ENCODE assay signal across 7 mouse cellular contexts in the genomic region with DNA sequence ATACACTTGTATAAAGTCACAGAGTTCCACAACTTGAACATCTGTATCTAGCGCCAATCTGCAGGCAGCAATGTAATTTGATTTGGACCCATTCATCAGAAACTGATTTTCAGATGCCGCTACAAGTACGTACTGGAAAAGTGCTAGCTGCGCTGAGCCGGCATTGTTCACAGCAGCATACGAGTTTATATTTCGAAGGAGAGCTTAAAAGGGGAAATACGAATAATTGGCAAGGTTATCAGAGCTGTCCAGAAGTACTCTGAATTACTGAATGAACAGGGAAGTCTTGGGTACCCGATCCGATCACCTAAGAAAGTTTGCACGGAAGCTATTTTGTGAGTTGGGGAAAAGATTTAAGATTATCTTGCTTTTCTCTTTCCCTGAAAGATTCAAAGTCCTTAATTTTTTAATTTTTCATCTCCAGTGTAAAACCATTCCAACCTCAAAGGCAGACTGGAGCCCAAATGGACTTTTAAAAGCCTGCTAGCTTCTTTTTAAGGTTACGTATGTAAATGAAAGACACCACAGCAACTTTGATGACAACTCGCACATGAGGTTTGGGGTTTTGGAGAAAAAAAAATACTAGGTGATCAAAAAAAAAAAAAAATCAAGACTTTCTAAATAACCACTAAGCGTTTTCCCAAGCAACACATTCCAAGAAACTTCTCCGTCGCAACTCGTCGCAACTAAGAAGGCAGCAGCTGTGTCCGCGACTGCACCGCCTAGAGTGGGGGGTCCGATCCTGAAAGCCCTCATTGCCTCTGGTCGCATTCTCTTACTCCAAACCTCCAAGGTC. TPM values are rescaled to one million over a fixed set of nuclear protein-coding genes. Genes with fewer than 3 reads are reported as not detected.
DNase-seq lines count a peak whose midpoint lies in the region; ATAC-seq and TF ChIP-seq lines count a peak whose summit lies in the region.

No protein-coding gene starts in this region.

- 22% methylated on average over 23 of the region's 23 CpGs for WGBS in forebrain, embryonic 10.5 days
- WGBS in limb, embryonic 14.5 days = 5% methylated on average over 23 of the region's 23 CpGs
- WGBS in stomach, embryonic 14.5 days = 3% methylated on average over 23 of the region's 23 CpGs

- no peaks in the 10 kb centered on the region for H3K9me3 ChIP-seq in forebrain, embryonic 10.5 days
- no peaks in the 10 kb centered on the region for H3K9me3 ChIP-seq in limb, embryonic 14.5 days (ENCODE audit: control insufficient read depth, low read length)
- no peaks in the 10 kb centered on the region for H3K9me3 ChIP-seq in stomach, embryonic 14.5 days (ENCODE audit: control insufficient read depth, low read depth, low read length)

- H3K36me3 ChIP-seq in forebrain, embryonic 10.5 days (replicated peaks) = peaks cover 20% of the 10 kb centered on the region
- H3K36me3 ChIP-seq in limb, embryonic 14.5 days (ENCODE audit: control insufficient read depth, insufficient read depth, low read length) = no peaks in the 10 kb centered on the region
- peaks cover 2% of the 10 kb centered on the region; the same call in 1 of the 2 replicates for H3K36me3 ChIP-seq in stomach, embryonic 14.5 days (ENCODE audit: control insufficient read depth, insufficient read depth, low read length)

- peaks cover 25% of the 10 kb centered on the region for H3K27me3 ChIP-seq in forebrain, embryonic 10.5 days (ENCODE audit: poor library complexity, severe bottlenecking)
- no peaks in the 10 kb centered on the region for H3K27me3 ChIP-seq in limb, embryonic 14.5 days (ENCODE audit: control insufficient read depth, insufficient read depth, low read length)
- no peaks in the 10 kb centered on the region for H3K27me3 ChIP-seq in stomach, embryonic 14.5 days (ENCODE audit: control insufficient read depth, insufficient read depth, low read length)

- H3K4me2 ChIP-seq in limb, embryonic 14.5 days (replicated peaks; ENCODE audit: low read depth, low read length, severe bottlenecking) = peak overlapping the region; percentile 70
- H3K4me2 ChIP-seq in stomach, embryonic 14.5 days (replicated peaks; ENCODE audit: low read depth, low read length) = peak overlapping the region; percentile 52

- peak overlapping the region; percentile 97 for H3K9ac ChIP-seq in limb, embryonic 14.5 days (ENCODE audit: low read depth, low read length, severe bottlenecking)
- H3K9ac ChIP-seq in stomach, embryonic 14.5 days (replicated peaks; ENCODE audit: low read depth, low read length) = peak overlapping the region; percentile 98

- H3K27ac ChIP-seq in forebrain, embryonic 10.5 days = peak overlapping the region; percentile 95
- peak overlapping the region; percentile 100; the same call in 1 of the 2 replicates for H3K27ac ChIP-seq in limb, embryonic 14.5 days (replicated peaks; ENCODE audit: low read depth, low read length)
- no peak overlapping the region; the same call in 1 of the 2 replicates for H3K27ac ChIP-seq in stomach, embryonic 14.5 days (ENCODE audit: low read length)

- DNase-seq in 3T3-L1 (ENCODE audit: low read depth, low spot score) (peak; percentile 44), 416B (ENCODE audit: low read depth) (peak; percentile 57)
- DNase-seq in forebrain, embryonic 10.5 days (ENCODE audit: extremely low spot score, low spot score) = no peak
- no peak for DNase-seq in limb, embryonic 14.5 days (ENCODE audit: low spot score)
- no peak for DNase-seq in cerebellum, adult 11 months
- DNase-seq in right cerebral cortex, postnatal 10 days (ENCODE audit: low spot score in 2 of 2) = no peak

- no peak for TF ChIP-seq POLR2A in limb, embryonic 14.5 days (IDR thresholded peaks at IDR 0.05; ENCODE audit: borderline replicate concordance, extremely low read depth, insufficient read depth, insufficient read length)

- peak overlapping the region; percentile 83 for H3K4me3 ChIP-seq in forebrain, embryonic 10.5 days
- H3K4me3 ChIP-seq in limb, embryonic 14.5 days (replicated peaks; ENCODE audit: low read length) = peak overlapping the region; percentile 99
- H3K4me3 ChIP-seq in stomach, embryonic 14.5 days (ENCODE audit: low read depth, low read length) = peak overlapping the region; percentile 93

- no peak; the same call in none of the 2 replicates for ATAC-seq in limb, embryonic 14.5 days (ENCODE audit: low FRiP score, low read depth)
- ATAC-seq in stomach, embryonic 14.5 days (ENCODE audit: insufficient number of reproducible peaks, insufficient read depth, low FRiP score, low read depth) = no peak

- H3K4me1 ChIP-seq in forebrain, embryonic 10.5 days = peaks cover 29% of the 10 kb centered on the region
- peaks cover 18% of the 10 kb centered on the region for H3K4me1 ChIP-seq in limb, embryonic 14.5 days (ENCODE audit: control insufficient read depth, insufficient read depth, low read length)
- peaks cover 12% of the 10 kb centered on the region for H3K4me1 ChIP-seq in stomach, embryonic 14.5 days (ENCODE audit: control insufficient read depth, insufficient read depth, low read length)

RNA-seq across cellular contexts. Expression of gene Crebbp, which starts 1.4 kb away (rescaled TPM):
- polyA plus RNA-seq in forebrain, embryonic 10.5 days (2016; fragmentation: Nextera tagmentation; extraction: Ambion mirVana) = 28.6 and 29.4 TPM in 2 replicates
- 31.3 and 36.7 TPM in 2 replicates for polyA plus RNA-seq in limb, embryonic 14.5 days (2012; rRNA removed)
- polyA plus RNA-seq in limb, embryonic 14.5 days (2014; fragmentation: Nextera tagmentation; extraction: Ambion mirVana) = 55.7 and 60.5 TPM in 2 replicates
- polyA plus RNA-seq in stomach, embryonic 14.5 days (2014; fragmentation: Nextera tagmentation; extraction: Ambion mirVana) = 53.6 and 65.3 TPM in 2 replicates

Comparison
In these comparisons a context has a peak if more than half of its experiments do, and no peak if none do; other contexts are left out.
1. DNase-seq: peak in 3T3-L1 (single experiment) and 416B (single experiment); none in forebrain, embryonic 10.5 days (single experiment), limb, embryonic 14.5 days (single experiment), cerebellum, adult 11 months (single experiment) and right cerebral cortex, postnatal 10 days (0 of 2).
2. Peak in every context shown above with its lines, with median percentiles within 50 percentile points of each other: H3K4me3 ChIP-seq.